Mouse (Mus musculus) frontal cortex, postnatal 36 days (tissue): ENCODE data around the gene Lyl1.

ENCODE experiments used
- DNase-seq, 2 experiments: peaks; one replicate each; pipeline ENCODE4 v3.0.0; 2022; ENCODE audit warnings: low spot score in 2 of 2

The Lyl1 gene

DNA sequence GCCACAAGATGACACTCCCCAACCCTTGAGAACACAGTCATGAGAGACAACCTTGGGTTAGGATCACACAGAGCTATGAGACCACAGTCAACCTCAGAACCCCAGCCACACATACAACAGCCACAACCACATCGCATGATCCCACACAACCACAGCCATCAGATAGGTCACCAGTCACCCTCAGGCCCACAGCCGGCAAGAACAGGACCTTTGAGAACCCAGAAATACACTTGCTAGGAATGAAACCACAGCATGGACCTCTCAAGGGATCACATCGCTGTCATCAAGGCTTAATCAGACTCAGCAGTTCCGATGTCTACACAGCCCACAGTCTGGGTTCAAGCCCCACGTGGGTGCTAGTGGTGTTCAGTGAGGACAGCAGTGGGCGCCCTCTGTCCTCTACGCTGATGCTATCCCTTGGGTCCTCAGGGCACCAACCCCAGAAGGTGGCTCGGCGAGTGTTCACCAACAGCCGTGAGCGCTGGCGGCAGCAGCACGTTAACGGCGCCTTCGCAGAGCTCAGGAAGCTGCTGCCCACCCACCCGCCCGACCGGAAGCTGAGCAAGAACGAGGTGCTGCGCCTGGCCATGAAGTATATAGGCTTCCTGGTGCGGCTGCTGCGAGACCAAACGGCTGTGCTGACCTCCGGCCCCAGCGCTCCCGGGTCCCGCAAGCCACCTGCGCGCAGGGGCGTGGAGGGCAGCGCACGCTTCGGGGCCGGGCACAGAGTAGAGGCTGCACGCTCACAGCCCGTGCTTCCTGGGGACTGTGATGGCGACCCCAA lies 2.4 kb downstream of the Lyl1 start:
- no peak for DNase-seq

DNA sequence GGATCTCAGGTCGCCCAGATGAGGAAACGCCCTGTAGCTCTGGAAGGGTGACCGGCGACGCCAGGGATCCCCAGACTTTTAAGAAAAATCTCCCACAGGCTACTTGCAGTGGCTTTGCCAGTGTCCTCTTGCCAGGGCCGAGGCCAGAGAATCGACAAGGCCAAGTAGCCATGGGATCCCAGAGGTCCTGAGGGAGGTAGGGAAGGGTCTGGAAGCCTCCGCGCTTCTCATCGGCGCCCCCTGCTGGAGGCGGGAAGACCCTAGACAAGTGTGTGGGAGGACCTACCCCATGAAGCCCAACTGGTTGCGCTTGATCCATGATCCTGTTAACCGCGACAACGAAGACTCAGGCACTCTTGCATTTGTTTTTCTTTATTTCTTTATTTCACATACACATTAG lies 3.1 kb downstream of the Lyl1 start:
- DNase-seq, result no peak

DNA sequence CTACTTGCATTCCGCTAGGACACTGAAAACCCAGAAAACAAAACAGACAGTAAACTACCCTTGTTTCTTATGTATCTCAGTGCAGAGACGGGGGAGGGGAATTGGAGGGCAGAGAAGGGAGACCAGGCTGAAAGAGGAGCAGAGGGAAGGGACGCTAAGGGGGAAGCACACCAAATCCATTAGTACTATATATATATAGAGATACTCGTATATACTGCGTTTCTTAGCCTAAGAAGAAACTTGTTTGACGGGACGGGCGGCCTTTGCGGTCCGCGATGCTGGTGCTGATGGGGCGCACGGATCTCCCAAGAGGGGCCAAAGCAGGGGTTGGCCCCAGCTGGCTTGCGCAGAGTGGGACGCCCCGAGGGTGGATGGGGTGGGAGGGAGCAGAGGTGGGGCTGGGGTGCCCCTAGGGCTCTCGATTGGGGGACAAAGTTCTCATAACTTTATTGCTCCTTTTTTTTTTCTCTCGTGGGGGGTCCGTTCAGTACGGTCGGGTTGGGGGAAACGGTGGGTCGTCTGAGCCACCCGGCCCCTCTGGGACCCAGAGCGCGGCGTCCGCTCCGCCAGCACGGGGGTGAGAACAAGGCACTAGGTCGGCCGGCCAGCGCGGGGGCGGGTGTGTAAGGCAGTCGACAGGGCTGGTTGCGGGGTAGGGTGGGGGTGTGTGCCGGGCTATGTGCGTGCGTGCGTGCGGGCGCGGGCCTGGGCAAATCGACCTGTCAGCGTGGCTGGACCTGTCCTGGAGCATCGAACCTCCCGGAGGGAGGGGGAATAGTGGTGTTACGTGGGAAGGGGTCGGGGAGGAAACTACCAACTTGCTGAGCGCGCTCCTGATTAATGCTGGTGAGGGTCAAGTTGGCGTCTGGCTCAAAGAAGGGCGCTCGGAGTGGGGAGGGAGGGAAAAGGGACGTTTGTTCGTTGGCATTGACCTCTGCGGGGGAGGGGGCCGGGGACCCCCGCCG lies 3.9 kb downstream of the Lyl1 start:
- DNase-seq, result no peak

- DNase-seq, result no peak
Measured at GRCm38 (mm10) chr8:84705960-84706359, 4.7 kb downstream of the Lyl1 start.

DNA sequence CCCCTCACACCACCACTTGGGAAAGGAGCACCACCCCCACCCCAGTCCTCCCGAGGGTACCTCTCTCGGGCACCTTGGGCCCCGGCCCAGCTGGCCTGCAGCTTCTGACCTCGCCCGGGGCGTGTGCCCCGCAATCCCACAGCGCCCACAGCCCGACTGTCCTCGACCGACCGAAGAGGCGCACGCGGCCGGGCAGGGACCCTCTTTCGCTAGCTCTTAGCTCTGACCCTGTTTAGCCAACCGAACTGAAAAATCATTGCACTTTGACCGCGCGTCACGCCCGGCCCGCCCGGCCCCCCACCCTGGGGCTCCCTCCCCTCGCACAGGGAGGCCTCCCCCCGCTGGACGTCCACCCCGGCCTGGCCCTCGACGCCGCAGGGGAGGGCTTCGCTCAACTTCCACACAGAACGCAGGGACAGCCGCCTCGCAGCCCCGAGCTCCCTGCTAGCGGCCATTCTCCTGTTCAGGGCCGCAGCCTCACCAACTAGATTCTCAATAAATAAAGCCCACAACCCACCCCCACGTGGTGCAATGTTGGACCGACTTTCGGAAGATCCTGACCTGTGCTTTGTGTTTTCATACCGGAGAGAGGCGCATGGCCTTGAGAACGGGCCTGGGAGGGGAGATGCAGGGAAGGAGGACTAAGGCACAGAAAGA lies 5.5 kb downstream of the Lyl1 start:
- no peak for DNase-seq

DNA sequence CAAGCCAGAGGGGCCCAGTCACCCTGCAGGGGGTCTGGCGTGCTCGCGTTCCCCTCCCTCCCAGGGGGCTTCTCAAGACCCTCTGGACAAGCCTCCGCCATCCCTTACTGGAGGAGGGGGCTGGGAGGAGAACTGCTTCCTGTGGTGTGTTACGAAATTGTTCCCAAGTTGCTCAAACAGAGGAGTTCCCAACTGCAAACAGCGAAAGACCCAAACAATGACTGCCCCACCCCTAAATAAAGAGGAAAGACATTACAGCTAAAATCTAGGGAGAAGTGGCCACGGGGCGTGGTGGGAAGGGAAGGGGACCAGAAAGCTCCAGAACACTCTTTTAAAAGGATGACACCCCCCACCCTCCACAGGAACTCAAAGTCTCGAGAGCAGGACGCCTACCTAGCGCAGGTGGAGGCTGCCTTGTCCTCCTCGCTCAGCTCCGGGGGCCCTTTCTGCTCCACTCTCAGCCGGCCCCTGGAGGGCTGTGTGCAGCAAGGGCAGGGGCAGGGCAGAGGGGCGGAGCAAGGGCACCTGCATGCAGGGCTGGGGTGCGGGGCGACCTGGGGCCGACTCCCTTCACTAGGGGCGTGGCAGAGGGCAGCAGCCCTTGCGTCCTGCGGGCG lies 6.1 kb downstream of the Lyl1 start:
- DNase-seq, result no peak

- no peak for DNase-seq
Measured at GRCm38 (mm10) chr8:84708071-84708541, 6.8 kb downstream of the Lyl1 start.

GRCm38 (mm10) chr8:84708774-84709475 lies 7.7 kb downstream of the Lyl1 start:
- peak; percentile 84 to 91 for DNase-seq

DNA sequence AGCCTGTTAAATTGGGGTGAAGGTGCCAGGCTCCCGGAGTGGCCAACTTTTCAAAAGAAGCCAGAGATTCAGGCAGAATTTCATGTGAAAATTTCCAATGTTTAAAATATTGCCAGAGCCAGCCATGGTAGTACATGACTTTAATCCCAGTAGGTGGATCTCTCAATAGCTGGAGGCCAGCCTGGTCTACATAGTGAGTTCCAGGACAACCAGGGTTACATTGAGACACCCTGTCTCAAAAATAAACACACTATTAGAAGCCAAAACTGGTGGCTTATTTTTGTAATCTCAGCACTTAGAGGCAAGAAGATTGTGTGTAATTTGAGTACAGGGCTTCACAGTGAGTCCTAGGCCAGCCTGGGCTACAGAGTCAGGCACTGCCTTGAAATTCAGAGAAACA lies 8.7 kb downstream of the Lyl1 start:
- DNase-seq, result no peak

GRCm38 (mm10) chr8:84711312-84711711 lies 10.1 kb downstream of the Lyl1 start:
- no peak for DNase-seq

DNA sequence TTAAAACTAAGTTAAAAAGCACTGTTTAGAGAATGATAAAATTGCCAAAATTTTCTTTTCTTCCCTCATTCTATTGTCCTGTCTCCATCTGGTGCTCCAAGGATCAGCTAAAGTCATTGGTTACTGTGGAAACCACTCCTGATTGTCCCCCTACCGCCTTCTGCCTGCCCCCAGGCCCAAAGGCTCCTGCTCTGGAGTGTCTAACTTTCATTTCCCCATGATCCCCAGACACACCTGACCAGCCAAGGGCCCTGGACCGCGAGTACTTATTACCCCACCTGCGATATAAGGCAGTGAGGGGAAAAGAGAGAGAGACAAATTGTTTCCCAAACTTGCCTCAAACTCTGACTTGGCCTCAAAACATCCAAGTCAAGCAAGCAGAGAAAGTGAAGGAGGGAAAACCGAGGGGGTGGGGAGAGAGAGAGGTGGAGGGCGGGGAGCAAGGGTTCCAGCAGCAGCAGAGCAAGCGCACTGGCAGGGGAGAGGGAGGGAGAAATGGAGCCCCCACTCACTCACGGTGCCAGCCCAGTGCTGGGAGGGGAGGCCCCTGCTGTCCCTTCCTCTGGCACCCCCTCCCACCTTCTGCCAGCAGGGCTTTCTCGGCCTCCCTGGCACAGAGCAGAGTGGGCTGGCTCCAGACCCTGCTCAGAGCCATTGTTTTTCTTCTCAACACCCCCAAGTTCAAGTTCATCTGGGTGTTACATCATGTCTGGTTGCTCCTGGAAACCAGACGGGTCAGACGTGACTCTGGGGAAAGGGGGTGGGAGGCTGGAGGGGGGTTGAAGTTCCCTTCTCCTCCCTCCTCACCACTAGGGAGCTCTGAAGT lies 10.9 kb downstream of the Lyl1 start:
- no peak for DNase-seq

DNA sequence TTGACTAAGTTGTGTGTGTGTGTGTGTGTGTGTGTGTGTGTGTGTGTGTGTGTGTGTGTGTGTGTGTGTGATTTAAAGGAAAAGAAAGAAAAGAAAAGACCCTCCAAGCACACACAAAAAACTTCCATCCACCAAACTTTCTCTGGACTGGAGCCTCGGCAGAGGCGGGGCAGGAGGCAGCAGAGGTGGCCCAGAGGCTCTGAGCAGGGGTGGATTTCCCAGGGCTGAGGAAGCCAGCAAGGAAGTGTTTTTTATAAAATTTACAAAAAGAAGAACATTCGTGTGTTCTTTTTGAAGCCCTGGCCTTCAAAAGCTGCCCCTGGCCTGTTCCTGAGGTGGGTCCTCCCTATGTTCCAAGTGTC lies 11.5 kb downstream of the Lyl1 start:
- DNase-seq, result no peak

- no peak for DNase-seq
Measured at GRCm38 (mm10) chr8:84713381-84713780, 12.1 kb downstream of the Lyl1 start.

GRCm38 (mm10) chr8:84714161-84714560 lies 12.9 kb downstream of the Lyl1 start:
- DNase-seq, result no peak

DNA sequence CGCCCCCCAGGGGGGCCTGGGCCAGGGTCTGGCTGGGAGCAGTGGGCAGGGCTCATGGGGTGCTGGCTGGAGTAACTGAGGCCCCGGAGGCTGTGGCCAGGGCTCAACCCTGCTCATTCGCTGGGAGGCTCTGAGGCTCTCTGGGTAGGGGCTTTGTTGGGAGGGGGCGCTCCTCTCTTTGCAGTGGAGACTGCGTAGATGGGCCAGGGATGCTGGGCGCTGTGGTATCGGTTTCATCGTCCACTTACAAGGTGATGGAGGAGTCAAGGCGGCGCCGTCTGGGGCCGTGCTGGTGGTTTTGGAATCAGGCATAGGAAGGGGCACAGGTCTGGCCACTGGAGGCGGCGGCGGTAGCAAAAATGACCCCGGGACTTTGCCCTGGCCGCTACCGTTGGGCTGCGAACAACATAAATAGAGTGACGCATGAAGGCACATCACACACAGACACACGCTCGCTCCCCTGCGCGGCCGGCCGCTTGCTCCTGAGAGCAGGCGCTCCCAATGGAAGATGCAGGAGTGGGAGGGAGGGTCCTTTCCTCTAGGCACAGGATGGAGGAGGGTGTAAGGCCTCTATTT lies 14.7 kb downstream of the Lyl1 start:
- no peak for DNase-seq

- DNase-seq, result no peak
Measured at GRCm38 (mm10) chr8:84716790-84717189, 15.5 kb downstream of the Lyl1 start.

- no peak for DNase-seq
Measured at GRCm38 (mm10) chr8:84718476-84718875, 17.2 kb downstream of the Lyl1 start.

- DNase-seq, result no peak
Measured at GRCm38 (mm10) chr8:84718959-84719690, 17.9 kb downstream of the Lyl1 start.

- no peak for DNase-seq
Measured at GRCm38 (mm10) chr8:84722530-84722849, 21.2 kb downstream of the Lyl1 start.
